Mouse (Mus musculus): ENCODE measurements around the gene Tcp11.

DNA sequence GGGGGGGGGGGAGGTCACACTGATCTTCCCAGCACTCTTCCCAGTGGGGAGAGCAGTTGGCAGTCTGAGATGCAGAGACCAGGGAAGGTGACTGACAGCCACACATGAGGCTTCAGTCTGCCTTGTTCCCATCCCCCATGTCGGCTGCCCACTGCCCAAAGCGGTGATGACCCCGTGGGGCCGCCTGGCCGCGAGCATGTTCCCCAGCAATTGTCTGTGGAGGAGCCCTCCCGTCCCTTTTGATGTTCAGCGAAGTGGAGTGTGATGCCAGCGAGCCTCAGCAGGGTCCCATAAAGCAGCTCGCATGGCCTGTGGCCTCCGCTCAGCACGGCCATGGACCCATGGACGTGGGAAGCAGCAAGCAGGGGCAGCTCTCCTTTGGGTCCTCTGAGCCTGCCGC lies 26.8 kb upstream of the Tcp11 start:
- no peak for TF ChIP-seq CTCF (IDR thresholded peaks at IDR 0.05; ENCODE audit: extremely low read depth, insufficient read depth, insufficient read length, insufficient replicate concordance)
- TF ChIP-seq POLR2A (IDR thresholded peaks at IDR 0.05; ENCODE audit: low read depth, low read length) = no peak

Data from spleen, adult 2 months (tissue).